Mouse (Mus musculus) liver, embryonic 14.5 days (tissue): ENCODE data around the gene Khdc4.

Experiments used
- CTCF ChIP-seq: IDR thresholded peaks from 2 replicates; pipeline ENCODE4 v1.5.1; 2016; ENCODE audit warnings: antibody characterized with exemption, low read depth, control low read depth
- EP300 ChIP-seq: IDR thresholded peaks from 2 replicates; pipeline ENCODE4 v1.6.1; 2016; ENCODE audit warnings: antibody characterized with exemption, low read depth

- TF ChIP-seq CTCF (no peak), EP300 (no peak)
These were observed 61.2 kb downstream of the Khdc4 start for GRCm38 (mm10) chr3:88746871-88747231.
